In genomic region chr6:52712563-52712962, GRCm38 (mm10) we compare ENCODE assay signal across 22 mouse cellular contexts. TPM values are rescaled to one million over a fixed set of nuclear protein-coding genes. Genes with fewer than 3 reads are reported as not detected.
DNase-seq lines count a peak whose midpoint lies in the region; ATAC-seq lines count a peak whose summit lies in the region.
"Had no signal": no experiment of that assay in that cellular context is flagged by ENCODE, and none has a peak within 500 bp of the region (broad histone marks: within the 10 kb centered on the region; RNA-seq: fewer than 3 reads in every experiment).

No protein-coding gene starts in this region.

- no peaks in the 10 kb centered on the region for H3K27me3 ChIP-seq in liver, embryonic 15.5 days
- H3K27me3 ChIP-seq in hindbrain, embryonic 13.5 days = 0 out of 2 replicates have a peak, but pooled peaks cover under 1% of the 10 kb centered on the region
- H3K27me3 ChIP-seq in hindbrain, embryonic 12.5 days = no peaks in the 10 kb centered on the region
- H3K27me3 ChIP-seq in forebrain, embryonic 12.5 days = peaks cover 9% of the 10 kb centered on the region; the same call in 1 of the 2 replicates
- H3K27me3 ChIP-seq: heart, embryonic 15.5 days; limb, embryonic 15.5 days; midbrain, embryonic 15.5 days had no signal

- WGBS in liver, embryonic 15.5 days (ENCODE audit: insufficient replicate concordance) = 11% methylated on average over 2 of the region's 2 CpGs
- 90% methylated on average over 2 of the region's 2 CpGs for WGBS in hindbrain, embryonic 13.5 days
- WGBS in hindbrain, embryonic 12.5 days = 74% methylated on average over 2 of the region's 2 CpGs
- 83% methylated on average over 2 of the region's 2 CpGs for WGBS in forebrain, embryonic 12.5 days

- no peaks in the 10 kb centered on the region for H3K9me3 ChIP-seq in liver, embryonic 15.5 days (replicated peaks)
- no peaks in the 10 kb centered on the region for H3K9me3 ChIP-seq in hindbrain, embryonic 13.5 days
- H3K9me3 ChIP-seq in hindbrain, embryonic 12.5 days (replicated peaks) = no peaks in the 10 kb centered on the region
- H3K9me3 ChIP-seq in forebrain, embryonic 12.5 days = no peaks in the 10 kb centered on the region
- H3K9me3 ChIP-seq: embryonic facial prominence, embryonic 10.5 days; G1E; heart, embryonic 15.5 days; limb, embryonic 15.5 days; midbrain, embryonic 15.5 days had no signal

- H3K9ac ChIP-seq in liver, embryonic 15.5 days = no peak overlapping the region
- no peak overlapping the region for H3K9ac ChIP-seq in hindbrain, embryonic 13.5 days
- no peak overlapping the region for H3K9ac ChIP-seq in hindbrain, embryonic 12.5 days
- H3K9ac ChIP-seq in forebrain, embryonic 12.5 days = no peak overlapping the region
- H3K9ac ChIP-seq: limb, embryonic 15.5 days had no signal

- peaks cover 34% of the 10 kb centered on the region for H3K4me1 ChIP-seq in liver, embryonic 15.5 days (replicated peaks)
- peaks cover 10% of the 10 kb centered on the region for H3K4me1 ChIP-seq in hindbrain, embryonic 13.5 days (replicated peaks)
- H3K4me1 ChIP-seq in hindbrain, embryonic 12.5 days = peaks cover 4% of the 10 kb centered on the region
- H3K4me1 ChIP-seq in forebrain, embryonic 12.5 days = peaks cover 5% of the 10 kb centered on the region

- peak overlapping the region; percentile 83 for H3K4me2 ChIP-seq in liver, embryonic 15.5 days
- H3K4me2 ChIP-seq in hindbrain, embryonic 13.5 days = no peak overlapping the region
- H3K4me2 ChIP-seq in hindbrain, embryonic 12.5 days (replicated peaks) = no peak overlapping the region
- H3K4me2 ChIP-seq in forebrain, embryonic 12.5 days = no peak overlapping the region

- H3K4me3 ChIP-seq in liver, embryonic 15.5 days (replicated peaks) = no peak overlapping the region
- no peak overlapping the region for H3K4me3 ChIP-seq in hindbrain, embryonic 13.5 days
- H3K4me3 ChIP-seq in hindbrain, embryonic 12.5 days = no peak overlapping the region
- no peak overlapping the region for H3K4me3 ChIP-seq in forebrain, embryonic 12.5 days (replicated peaks)

- peak overlapping the region; percentile 67 for H3K27ac ChIP-seq in liver, embryonic 15.5 days (replicated peaks)
- no peak overlapping the region for H3K27ac ChIP-seq in hindbrain, embryonic 13.5 days
- no peak overlapping the region for H3K27ac ChIP-seq in hindbrain, embryonic 12.5 days
- H3K27ac ChIP-seq in forebrain, embryonic 12.5 days = no peak overlapping the region
- H3K27ac ChIP-seq: kidney, postnatal 0 days had no signal

- no peak for ATAC-seq in liver, embryonic 15.5 days (ENCODE audit: insufficient read depth)
- no peak for ATAC-seq in hindbrain, embryonic 13.5 days (ENCODE audit: low FRiP score)
- ATAC-seq in hindbrain, embryonic 12.5 days (ENCODE audit: low FRiP score) = no peak
- ATAC-seq in forebrain, embryonic 12.5 days (ENCODE audit: low FRiP score) = no peak
- ATAC-seq: lung, postnatal 0 days had no signal

- no peaks in the 10 kb centered on the region for H3K36me3 ChIP-seq in liver, embryonic 15.5 days (replicated peaks)
- no peaks in the 10 kb centered on the region for H3K36me3 ChIP-seq in hindbrain, embryonic 13.5 days
- H3K36me3 ChIP-seq in hindbrain, embryonic 12.5 days = no peaks in the 10 kb centered on the region
- H3K36me3 ChIP-seq in forebrain, embryonic 12.5 days (replicated peaks) = no peaks in the 10 kb centered on the region
- H3K36me3 ChIP-seq: embryonic facial prominence, embryonic 10.5 days; G1E; heart, embryonic 15.5 days; limb, embryonic 15.5 days; midbrain, embryonic 15.5 days had no signal

- peak; percentile 1 to 14 for DNase-seq in spleen, postnatal 36 days (ENCODE audit: low spot score in 2 of 2)
- no peak for DNase-seq in spleen, postnatal 4 days (ENCODE audit: low spot score in 2 of 2)
- peak; percentile 6 for DNase-seq in MEL-GATA-1-ER (ENCODE audit: extremely low read depth, low read depth)
- DNase-seq: adrenal gland, postnatal 25 days; cerebellum, adult 11-12 months; cerebellum, postnatal 36 days; gastrocnemius, postnatal 14 days; heart, postnatal 4 days; kidney, adult 18-20 months; right cerebral cortex, postnatal 25 days; thymus, adult 2 months had no signal

RNA-seq across cellular contexts. Expression of gene Tax1bp1, which starts 1.0 kb away (rescaled TPM):
- polyA plus RNA-seq in liver, embryonic 15.5 days (2015; fragmentation: Nextera tagmentation; extraction: Ambion mirVana) = 90.7 and 107 TPM in 2 replicates
- 180 and 183 TPM in 2 replicates for polyA plus RNA-seq in hindbrain, embryonic 13.5 days (2015; fragmentation: Nextera tagmentation; extraction: Ambion mirVana)
- 144 and 151 TPM in 2 replicates for polyA plus RNA-seq in hindbrain, embryonic 12.5 days (2016; fragmentation: Nextera tagmentation; extraction: Ambion mirVana)
- polyA plus RNA-seq in forebrain, embryonic 12.5 days (2016; fragmentation: Nextera tagmentation; extraction: Ambion mirVana) = 137 TPM in 2 replicates

Comparison
In these comparisons a context has a peak if more than half of its experiments do, and no peak if none do; other contexts are left out.
1. DNase-seq: peak in spleen, postnatal 36 days (2 of 2) and MEL-GATA-1-ER (single experiment); none in spleen, postnatal 4 days (0 of 2).